Mouse (Mus musculus): ENCODE results near the gene Zbtb22.
"Not testable (repeated sequence)": the region's sequence is repeated elsewhere in the genome, so short reads cannot be mapped to it uniquely, and the experiment has no call there.

The Zbtb22 gene

GRCm38 (mm10) chr17:33915671-33916250 is at the start of gene Zbtb22, which contains the start of gene Tapbp:
Gene Zbtb22 (plus strand): TSS chr17:33915904.
Gene Tapbp (plus strand): TSS chr17:33915899.
- peak; percentile 97 to 99 for DNase-seq

DNA sequence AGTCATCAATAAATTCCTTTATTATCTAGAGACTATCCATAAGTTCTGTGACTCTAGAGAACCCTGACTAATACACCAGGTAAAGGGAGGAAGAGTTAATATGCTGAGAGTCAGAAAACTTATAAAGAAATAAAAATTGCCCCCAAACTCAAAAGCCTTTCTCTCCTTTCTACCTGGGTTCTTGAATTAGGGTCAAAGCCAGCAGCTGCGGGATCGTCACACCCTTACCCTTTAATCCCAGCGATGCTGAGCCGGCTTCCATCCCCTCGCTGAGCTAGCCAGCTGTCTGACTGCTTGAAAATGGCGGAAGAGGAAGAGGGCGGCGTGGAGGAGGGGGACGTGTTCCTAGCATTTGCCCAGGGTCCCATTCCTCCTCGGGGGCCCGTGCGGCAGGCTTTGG is 42.2 kb upstream of the Zbtb22 start, which contains the start of gene Gm7029:
Gm7029 (plus strand) TSS at position 301 of the 400 bp plus-strand sequence.
- not testable (repeated sequence) for DNase-seq

GRCm38 (mm10) chr17:33874411-33874810 is 41.3 kb upstream of the Zbtb22 start:
- DNase-seq, result no peak

DNA sequence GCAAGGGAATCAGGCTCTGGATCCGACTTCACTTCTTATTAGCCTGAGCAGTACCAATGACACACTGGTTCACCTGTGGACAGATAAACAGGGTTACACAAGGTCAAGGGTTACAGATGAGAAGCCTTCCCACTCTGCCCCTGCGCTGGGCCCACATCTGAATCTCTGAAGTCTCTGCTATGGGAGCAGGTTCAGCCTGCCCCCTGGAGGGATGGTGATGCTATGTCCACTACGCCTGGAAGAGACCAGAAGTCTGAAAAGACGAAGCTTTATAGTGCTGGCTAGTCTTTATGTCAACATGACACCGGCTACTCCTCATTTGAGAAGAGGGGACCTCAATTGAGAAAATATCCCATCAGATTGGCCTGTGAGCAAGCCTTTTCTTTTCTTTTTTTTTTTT is 39.9 kb upstream of the Zbtb22 start:
- peak; percentile 22 to 57 for DNase-seq

DNA sequence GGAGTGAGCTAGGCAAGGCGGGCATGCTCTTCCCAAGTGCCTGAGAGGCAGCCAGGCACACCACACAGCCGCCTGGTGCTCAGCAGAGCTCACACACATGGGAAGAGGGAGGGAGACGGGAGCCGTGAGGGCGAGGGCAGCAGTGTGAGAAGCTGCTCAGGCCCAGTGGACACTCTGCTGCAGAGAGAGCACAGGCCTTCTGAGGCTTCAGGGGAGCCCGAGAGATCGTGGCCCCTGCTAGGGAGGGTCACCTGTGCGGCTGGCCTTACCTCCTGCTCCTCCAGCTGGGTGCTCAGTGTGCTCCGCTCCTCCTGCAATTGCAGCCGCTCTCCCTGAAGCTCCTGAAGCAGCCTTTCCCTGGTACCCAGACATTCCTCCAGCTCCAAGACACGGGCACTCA is 31.4 kb upstream of the Zbtb22 start:
- DNase-seq, result not testable (repeated sequence)

DNA sequence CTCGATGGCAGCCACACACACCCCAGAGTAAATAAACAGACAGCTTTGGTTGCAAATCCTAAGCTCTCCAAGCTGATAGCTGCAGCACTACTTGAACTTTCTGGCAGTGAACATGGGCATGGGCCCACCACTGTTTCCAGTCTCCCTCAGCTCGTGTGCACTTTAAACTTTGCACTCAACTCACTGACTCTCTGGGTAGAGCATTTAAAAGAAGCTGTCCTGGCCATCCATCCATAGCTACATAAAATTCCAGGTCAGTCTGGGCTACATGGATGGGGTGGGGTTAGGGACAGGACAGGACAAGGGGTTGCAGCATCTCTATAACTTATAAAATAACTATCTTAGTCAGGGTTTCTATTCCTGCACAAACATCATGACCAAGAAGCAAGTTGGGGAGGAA is 27.9 kb upstream of the Zbtb22 start:
- not testable (repeated sequence) for DNase-seq

- not testable (repeated sequence) for DNase-seq
Measured at GRCm38 (mm10) chr17:33888230-33888629, 27.5 kb upstream of the Zbtb22 start.

DNA sequence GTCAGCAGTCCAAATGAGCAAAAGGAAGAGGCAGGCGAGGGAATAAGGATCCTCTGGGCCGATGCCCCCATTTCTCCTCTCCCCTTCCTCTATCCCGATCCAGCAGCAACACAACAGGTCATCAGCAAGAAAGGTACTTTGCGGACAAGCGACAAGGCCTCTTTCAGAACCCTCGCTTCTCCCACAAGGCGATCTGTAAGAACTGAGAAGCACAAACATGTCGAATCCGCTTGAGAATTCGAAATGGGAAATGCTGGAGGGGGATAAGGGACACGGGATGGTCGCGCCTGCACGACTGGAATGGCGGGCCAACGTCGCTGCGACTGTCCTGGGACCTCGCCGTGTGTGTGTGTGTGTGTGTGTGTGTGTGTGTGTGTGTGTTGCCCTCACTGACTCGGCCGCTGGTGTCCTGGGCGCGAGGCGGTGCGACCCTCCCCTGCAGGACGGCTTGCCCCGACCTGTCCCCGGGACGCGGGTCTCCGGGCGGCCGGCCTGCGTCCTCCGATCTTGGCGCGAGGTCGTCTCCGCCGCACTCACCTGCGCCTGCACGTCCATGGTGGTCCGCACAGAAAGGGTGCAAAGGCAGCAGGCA is 25.7 kb upstream of the Zbtb22 start:
- not testable (repeated sequence) for DNase-seq

DNA sequence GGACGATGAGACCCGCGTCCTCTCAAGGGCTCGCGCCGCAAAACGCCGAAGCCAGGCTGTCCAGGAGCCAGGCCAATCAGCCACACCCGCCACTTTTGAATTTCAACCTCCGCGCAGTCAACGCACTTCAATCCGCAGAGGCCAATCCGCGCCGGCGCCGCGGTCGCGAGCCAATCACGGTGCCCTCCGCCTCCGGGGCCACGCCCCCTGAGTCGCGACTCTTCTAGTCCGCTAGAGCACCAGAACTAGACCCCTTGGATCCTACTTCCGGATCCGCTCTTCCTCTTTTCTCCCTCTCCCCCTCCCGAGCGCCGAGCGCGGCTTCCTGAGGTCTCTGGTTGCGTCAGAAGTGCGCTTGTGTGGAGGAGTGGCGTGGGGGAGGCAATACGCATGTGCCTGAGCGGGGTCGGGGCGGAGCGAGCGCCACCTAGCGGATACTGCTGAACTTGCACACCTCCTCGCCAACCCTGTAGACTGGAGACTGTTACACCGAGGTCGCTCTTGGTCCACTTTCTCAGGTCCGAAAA is 25.1 kb upstream of the Zbtb22 start, which contains the start of gene Kifc1:
Kifc1 (minus strand) TSS at position 129 of the 527 bp plus-strand sequence.
- peak; percentile 99 to 100 for DNase-seq

- no peak for DNase-seq
Measured at GRCm38 (mm10) chr17:33891357-33891756, 24.3 kb upstream of the Zbtb22 start.

DNA sequence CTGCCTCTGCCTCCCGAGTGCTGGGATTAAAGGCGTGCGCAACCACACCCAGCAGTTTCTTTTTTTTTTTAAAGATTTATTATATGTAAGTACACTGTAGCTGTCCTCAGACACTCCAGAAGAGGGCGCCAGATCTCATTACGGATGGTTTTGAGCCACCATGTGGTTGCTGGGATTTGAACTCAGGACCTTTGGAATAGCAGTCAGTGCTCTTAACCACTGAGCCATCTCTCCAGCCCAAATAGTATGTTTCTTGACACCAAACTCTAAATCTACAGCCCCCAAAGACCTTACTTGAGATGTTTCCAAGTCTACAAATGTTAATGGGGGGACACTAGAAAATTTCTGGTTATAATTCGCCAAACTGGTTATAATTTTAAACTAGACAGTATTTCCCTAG is 23.8 kb upstream of the Zbtb22 start:
- not testable (repeated sequence) for DNase-seq

DNA sequence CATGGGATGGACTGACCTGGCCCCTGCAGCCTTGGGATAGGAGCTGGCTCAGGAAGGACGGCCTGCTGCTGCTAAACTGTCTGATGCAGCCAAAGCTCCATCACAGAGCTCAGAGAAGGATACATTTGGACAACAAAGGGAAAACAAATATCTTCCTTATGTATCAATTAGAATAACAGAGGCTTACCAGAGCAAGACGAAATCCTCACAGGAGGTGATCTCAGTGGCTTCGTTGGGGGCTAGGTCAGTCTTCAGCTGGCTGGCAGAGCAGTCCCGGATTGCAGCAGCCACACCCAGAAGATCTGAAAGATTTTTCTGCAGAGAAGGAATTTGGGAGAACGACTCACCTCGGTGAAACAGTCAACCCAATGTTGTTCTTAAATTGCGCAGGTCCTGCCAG is 23.3 kb upstream of the Zbtb22 start:
- DNase-seq, result no peak

DNA sequence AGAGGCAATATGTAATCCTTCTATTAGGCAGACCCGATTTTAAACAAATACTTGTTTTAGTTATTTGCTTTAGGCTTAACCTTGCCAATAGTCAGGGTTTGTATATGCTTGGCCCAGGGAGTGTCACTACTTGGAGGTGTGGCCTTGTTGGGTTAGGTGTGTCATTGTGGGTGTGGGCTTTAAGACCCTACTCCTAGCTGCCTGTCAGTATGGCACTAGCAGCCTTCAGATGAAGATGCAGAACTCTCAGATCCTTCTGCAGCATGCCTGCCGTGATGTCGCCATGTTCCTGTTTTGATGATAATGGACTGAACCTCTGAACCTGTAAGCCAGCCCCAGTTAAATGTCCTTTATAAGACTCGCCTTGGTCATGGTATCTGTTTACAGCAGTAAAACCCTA is 22.7 kb upstream of the Zbtb22 start:
- DNase-seq, result not testable (repeated sequence)

GRCm38 (mm10) chr17:33897114-33897794 is 18.4 kb upstream of the Zbtb22 start:
- DNase-seq, result peak; percentile 55 to 64

GRCm38 (mm10) chr17:33898193-33898592 is 17.5 kb upstream of the Zbtb22 start:
- not testable (repeated sequence) for DNase-seq

DNA sequence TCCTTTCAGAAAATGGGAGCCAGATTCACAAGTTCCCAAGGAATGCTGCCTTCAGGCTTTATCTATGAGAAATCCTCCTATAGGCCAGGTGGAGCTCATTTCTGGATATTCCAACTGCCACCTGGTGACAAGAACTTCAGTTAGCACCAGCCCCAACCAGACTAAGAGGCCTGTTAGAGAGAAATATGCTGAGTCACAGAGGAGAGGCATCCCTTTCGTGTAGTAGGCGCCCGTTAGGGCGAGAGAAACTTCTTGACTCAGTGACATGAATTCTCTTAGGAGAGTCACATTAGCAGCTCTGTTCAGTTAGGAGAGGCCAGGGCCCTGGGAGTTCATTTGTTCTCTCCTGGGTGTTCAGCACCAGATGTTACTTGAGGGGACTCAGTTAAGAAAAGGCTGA is 16.1 kb upstream of the Zbtb22 start:
- no peak for DNase-seq

GRCm38 (mm10) chr17:33900281-33900988 is 15.3 kb upstream of the Zbtb22 start:
- DNase-seq, result no peak

- DNase-seq, result no peak
Measured at GRCm38 (mm10) chr17:33900989-33901314, 14.8 kb upstream of the Zbtb22 start.

DNA sequence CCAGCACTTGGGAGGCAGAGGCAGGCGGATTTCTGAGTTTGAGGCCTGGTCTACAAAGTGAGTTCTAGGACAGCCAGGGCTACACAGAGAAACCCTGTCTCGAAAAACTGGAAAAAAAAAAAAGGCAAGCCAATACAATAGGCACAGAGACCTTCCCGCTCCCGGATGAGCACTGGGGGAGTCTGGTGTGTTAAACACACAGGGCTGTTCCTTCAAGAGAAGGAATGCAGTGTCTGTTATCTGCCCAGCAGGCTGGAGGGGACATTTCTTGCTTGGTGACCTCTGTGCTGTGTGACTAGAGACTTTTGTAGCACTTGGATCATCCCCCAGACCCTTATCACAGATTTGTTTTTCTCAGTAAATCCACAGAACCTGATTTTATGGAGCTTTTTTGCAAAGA is 14.1 kb upstream of the Zbtb22 start:
- no peak for DNase-seq

- DNase-seq, result no peak
Measured at GRCm38 (mm10) chr17:33902079-33902478, 13.6 kb upstream of the Zbtb22 start.

- DNase-seq, result no peak
Measured at GRCm38 (mm10) chr17:33902491-33902890, 13.2 kb upstream of the Zbtb22 start.

GRCm38 (mm10) chr17:33903911-33904651 is 11.6 kb upstream of the Zbtb22 start:
- not testable (repeated sequence) for DNase-seq

All from kidney, postnatal 4 days (tissue).